Mouse (Mus musculus): ENCODE results near the gene Sp2.

DNA sequence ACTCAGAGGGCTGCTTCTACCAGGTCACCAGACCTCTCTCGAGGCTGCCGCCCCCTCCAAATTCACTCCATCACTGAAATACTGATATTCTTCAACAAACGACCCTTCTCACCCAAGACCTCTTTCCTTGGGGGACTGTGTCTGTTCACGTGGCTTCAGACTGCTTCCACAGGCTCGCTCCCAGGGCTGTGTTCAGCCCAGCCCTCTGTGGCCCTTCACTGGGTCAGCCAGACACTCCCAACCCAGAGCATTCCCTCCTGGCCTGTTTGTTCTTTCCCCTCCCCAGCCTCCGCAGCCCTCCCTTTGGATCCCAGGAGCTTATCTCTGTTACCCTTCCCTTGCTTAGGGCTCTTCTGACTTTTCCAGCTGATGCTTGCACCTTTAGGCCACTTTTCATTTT is 14.3 kb downstream of the Sp2 start:
- TF ChIP-seq EP300 (IDR thresholded peaks at IDR 0.05; ENCODE audit: low read depth) = no peak
- TF ChIP-seq CTCF (IDR thresholded peaks at IDR 0.05; ENCODE audit: low read depth) = no peak
